Mouse (Mus musculus): Measurements from ENCODE around the gene Tgm5. TPM values are rescaled to one million over a fixed set of nuclear protein-coding genes. Genes with fewer than 3 reads are reported as not detected.

Gene Tgm5
- polyA plus RNA-seq, 1 experiment from 2014 or later = not detected

DNA sequence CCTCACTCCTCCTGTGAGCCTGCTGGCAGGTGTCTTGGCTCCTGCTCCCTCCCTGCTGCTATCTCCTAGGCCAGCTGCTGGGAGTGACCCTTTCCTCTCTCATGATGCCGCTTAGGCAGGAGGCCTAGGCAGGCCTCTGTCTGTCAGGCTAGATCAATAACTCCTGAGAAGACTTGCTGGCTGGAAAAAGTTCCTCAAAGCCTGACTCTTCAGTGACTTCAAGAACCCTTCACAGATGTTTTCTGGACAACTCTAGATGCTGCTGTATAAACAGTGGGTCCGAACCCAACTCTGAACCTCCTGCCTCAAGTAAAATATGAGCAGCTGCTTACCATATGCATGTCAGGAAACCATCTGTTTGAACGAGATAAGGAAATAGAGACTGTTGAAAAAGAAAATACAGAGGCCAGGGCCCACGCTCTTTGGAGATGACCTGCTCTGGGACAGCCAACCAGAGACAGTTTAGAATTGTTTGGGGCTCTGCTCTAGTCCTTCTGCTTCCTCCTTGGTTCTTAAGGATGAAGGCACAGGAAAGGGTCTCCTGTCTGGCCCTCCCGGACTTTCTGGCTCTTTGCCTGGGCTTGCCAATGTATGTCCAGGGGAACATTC lies 48.8 kb downstream of the Tgm5 start, which contains the start of gene Epb42:
Gene Epb42, minus strand, starts transcription at position 340 of the 609 bp plus-strand sequence.
- H3K4me3 ChIP-seq (replicated peaks) = no peak within 1 kb of the TSS
- H3K4me1 ChIP-seq (replicated peaks) = no peaks in the 10 kb centered on the region
- H3K4me2 ChIP-seq (replicated peaks) = no peak within 1 kb of the TSS
- H3K27ac ChIP-seq = no peak within 1 kb of the TSS
- H3K9me3 ChIP-seq = no peaks in the 10 kb centered on the region
- H3K36me3 ChIP-seq = no peaks in the 10 kb centered on the region
- no peak within 1 kb of the TSS for H3K9ac ChIP-seq (replicated peaks)
- WGBS = 75% methylated on average over 5 of the region's 5 CpGs
- no peak for ATAC-seq
- no peaks in the 10 kb centered on the region for H3K27me3 ChIP-seq

DNA sequence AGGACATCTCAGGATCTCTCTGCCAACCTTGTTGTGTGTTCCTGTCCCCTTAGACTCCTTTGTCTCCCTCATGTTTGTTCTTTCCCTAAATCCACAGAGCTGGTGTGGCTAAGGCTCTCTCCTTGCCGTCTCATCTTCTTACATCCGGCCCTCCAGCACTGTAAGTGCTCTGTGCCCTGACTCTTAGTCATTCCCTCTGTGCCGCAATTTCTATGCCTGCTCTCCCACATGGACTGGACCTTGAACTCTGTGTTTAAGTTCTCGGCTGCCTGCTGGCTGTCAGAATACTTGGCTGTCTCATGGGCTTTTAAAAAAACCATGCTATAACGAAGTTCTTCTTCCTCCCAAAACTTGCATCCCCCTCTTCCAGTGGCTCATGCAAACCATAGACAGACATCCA lies 62.7 kb downstream of the Tgm5 start:
- peaks cover 1% of the 10 kb centered on the region for H3K36me3 ChIP-seq
- H3K4me3 ChIP-seq (replicated peaks) = no peak overlapping the region
- H3K27ac ChIP-seq = no peak overlapping the region
- H3K27me3 ChIP-seq = no peaks in the 10 kb centered on the region
- 68% methylated on average over 5 of the region's 5 CpGs for WGBS
- no peaks in the 10 kb centered on the region for H3K9me3 ChIP-seq
- no peak overlapping the region for H3K9ac ChIP-seq (replicated peaks)
- H3K4me2 ChIP-seq (replicated peaks) = no peak overlapping the region
- H3K4me1 ChIP-seq (replicated peaks) = no peaks in the 10 kb centered on the region
- ATAC-seq = no peak

DNA sequence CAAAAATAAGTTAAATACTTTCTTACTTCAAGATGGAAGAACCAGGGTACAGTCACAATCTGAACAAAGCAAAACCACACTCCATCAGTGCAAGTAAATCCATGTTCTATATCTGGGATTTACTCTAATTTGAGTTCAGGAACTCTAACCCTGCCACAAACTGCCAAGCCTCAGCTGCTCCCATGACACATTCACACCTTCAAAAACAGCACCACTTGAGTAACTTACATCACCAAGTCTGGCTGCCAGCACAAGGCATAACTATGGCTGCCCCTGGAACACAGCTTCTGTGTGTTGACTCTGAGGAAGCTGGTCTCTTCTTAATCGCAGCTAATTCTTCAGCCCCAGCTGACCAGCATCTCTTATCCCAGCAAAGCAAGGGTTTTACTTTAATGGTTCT lies 68.5 kb downstream of the Tgm5 start:
- no peaks in the 10 kb centered on the region for H3K4me1 ChIP-seq (replicated peaks)
- no peak overlapping the region for H3K27ac ChIP-seq
- ATAC-seq = no peak
- 90% methylated on average over 1 of the region's 1 CpGs for WGBS
- peaks cover 44% of the 10 kb centered on the region for H3K36me3 ChIP-seq
- H3K27me3 ChIP-seq = no peaks in the 10 kb centered on the region
- no peak overlapping the region for H3K9ac ChIP-seq (replicated peaks)
- no peaks in the 10 kb centered on the region for H3K9me3 ChIP-seq
- H3K4me3 ChIP-seq (replicated peaks) = no peak overlapping the region
- H3K4me2 ChIP-seq (replicated peaks) = no peak overlapping the region

DNA sequence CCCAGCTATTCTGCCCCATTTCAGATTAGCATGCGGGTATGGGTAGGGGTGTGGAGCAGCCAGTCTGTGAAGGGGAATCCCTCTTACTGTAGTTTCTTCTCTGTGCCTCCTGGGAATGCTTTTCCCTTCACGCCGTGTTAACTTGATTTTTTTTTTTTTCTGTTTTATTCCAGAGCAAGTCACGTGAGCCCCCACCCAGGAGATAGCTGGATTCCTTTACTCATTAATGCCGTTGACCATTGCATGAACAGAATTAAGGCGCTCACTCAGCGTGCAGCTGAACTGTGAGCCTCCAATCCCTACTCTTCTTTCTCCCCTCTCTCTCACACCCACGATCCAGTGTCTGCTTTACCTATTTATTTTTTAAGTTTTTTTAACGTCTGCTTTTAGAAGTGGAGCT lies 69.4 kb downstream of the Tgm5 start:
- no peak overlapping the region for H3K4me2 ChIP-seq (replicated peaks)
- H3K9ac ChIP-seq (replicated peaks) = no peak overlapping the region
- H3K36me3 ChIP-seq = peaks cover 54% of the 10 kb centered on the region
- H3K27ac ChIP-seq = no peak overlapping the region
- H3K9me3 ChIP-seq = no peaks in the 10 kb centered on the region
- WGBS = 83% methylated on average over 9 of the region's 9 CpGs
- H3K27me3 ChIP-seq = no peaks in the 10 kb centered on the region
- no peaks in the 10 kb centered on the region for H3K4me1 ChIP-seq (replicated peaks)
- no peak overlapping the region for H3K4me3 ChIP-seq (replicated peaks)
- no peak for ATAC-seq

DNA sequence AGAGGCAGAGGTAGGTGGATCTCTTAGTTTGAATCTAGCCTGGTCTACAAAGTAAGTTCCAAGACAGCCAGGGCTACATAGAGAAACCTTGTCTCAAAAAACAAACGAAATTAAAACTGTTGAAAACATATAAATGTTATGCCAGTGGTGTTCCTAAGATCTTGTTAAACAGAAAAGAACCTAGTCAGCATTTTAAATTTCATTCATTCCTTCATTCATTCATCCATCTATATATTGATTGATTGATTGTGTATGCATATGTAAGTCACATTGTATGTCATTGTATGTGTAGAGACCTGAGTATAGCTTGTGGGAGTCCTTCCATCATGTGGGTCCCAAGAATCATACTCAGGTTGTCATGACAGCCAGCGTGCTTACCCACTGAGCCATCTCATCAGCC lies 70.1 kb downstream of the Tgm5 start:
- WGBS = 87% methylated on average over 2 of the region's 2 CpGs
- Histone ChIP-seq H3K9me3 (no peaks in the 10 kb centered on the region), H3K4me1 (replicated peaks) (no peaks in the 10 kb centered on the region), H3K27ac (no peak overlapping the region), H3K9ac (replicated peaks) (no peak overlapping the region), H3K4me2 (replicated peaks) (no peak overlapping the region), H3K4me3 (replicated peaks) (no peak overlapping the region), H3K27me3 (no peaks in the 10 kb centered on the region), H3K36me3 (peaks cover 58% of the 10 kb centered on the region)
- no peak for ATAC-seq

DNA sequence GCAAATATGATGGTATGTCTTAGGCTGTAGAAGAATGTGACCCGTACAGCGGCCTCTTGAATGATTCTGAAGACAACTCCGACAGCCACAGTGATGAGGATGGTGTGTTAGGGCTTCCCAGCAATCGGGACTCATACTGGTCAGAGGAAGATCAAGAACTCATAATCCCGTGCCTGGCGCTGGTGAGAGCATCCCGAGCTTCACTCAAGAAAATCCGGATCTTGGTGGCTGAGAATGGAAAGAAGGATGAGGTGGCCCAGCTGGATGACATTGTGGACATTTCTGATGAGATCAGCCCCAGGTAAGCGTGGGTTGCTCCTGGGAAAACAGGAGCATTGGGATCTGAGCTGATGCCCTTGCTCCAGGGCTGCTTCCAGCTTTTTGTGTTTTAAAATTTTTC lies 73.0 kb downstream of the Tgm5 start:
- Histone ChIP-seq H3K9me3 (no peaks in the 10 kb centered on the region), H3K4me3 (replicated peaks) (no peak overlapping the region), H3K4me2 (replicated peaks) (no peak overlapping the region), H3K27ac (no peak overlapping the region), H3K4me1 (replicated peaks) (peaks cover 14% of the 10 kb centered on the region), H3K36me3 (peaks cover 54% of the 10 kb centered on the region), H3K27me3 (no peaks in the 10 kb centered on the region), H3K9ac (replicated peaks) (no peak overlapping the region)
- no peak for ATAC-seq
- 89% methylated on average over 9 of the region's 9 CpGs for WGBS

DNA sequence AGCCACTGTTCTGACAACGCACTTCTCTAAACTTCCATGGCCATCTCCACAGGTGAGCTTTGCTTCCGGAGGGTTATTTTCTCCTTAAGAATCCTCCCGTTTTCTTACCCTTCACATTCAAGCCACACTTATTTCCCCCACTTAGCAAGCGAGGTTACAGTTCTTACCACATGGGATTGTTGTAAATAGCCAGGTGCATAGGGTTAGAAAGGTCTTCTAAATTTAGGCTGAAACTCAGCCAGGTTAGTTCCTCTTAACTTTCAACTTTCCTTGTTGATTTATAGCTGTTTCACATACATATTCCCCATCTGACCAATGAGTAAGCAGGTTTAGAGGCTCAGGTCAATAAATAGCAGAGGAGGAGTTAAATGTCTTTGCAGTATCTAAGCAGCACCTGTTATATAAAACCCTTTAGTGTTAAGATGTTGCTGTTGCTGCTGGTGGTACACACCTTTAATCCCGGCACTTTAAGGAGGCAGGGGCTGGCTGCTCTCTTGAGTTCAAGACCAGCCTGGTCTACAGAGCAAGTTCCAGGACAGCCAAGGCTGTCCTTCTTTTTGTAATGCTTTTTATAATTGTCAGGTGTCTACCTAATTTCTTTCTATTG lies 76.5 kb downstream of the Tgm5 start:
- peaks cover 14% of the 10 kb centered on the region for H3K4me1 ChIP-seq (replicated peaks)
- H3K27ac ChIP-seq = no peak overlapping the region
- no peaks in the 10 kb centered on the region for H3K9me3 ChIP-seq
- H3K9ac ChIP-seq (replicated peaks) = peak overlapping the region; percentile 85
- H3K36me3 ChIP-seq = peaks cover 29% of the 10 kb centered on the region
- H3K4me3 ChIP-seq (replicated peaks) = peak overlapping the region; percentile 88
- H3K4me2 ChIP-seq (replicated peaks) = peak overlapping the region; percentile 90
- WGBS = 29% methylated on average over 5 of the region's 5 CpGs
- ATAC-seq = no peak
- no peaks in the 10 kb centered on the region for H3K27me3 ChIP-seq

DNA sequence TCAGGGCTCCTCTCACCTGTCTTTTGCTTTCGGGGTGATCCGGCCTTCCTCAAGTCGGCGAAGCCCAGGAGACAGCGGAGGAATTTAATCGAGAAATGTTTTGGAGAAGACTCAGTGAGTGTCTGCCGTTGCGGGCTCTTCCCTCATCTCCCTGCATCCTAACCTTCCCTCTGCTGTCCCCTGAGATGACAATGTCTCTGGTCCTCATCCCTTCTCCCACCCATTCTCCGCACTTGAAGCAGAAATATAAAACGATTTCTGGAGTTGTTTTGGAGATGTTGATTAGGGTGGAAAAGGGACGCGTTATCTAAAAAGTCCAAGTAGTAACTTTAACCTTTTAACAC lies 77.0 kb downstream of the Tgm5 start:
- Histone ChIP-seq H3K27me3 (no peaks in the 10 kb centered on the region), H3K27ac (peak overlapping the region; percentile 71), H3K9me3 (no peaks in the 10 kb centered on the region), H3K9ac (replicated peaks) (peak overlapping the region; percentile 85), H3K36me3 (peaks cover 25% of the 10 kb centered on the region), H3K4me3 (replicated peaks) (peak overlapping the region; percentile 88), H3K4me2 (replicated peaks) (peak overlapping the region; percentile 90), H3K4me1 (replicated peaks) (peaks cover 14% of the 10 kb centered on the region)
- peak; percentile 62; the same call in 1 of the 2 replicates for ATAC-seq
- 1% methylated on average over 12 of the region's 12 CpGs for WGBS

DNA sequence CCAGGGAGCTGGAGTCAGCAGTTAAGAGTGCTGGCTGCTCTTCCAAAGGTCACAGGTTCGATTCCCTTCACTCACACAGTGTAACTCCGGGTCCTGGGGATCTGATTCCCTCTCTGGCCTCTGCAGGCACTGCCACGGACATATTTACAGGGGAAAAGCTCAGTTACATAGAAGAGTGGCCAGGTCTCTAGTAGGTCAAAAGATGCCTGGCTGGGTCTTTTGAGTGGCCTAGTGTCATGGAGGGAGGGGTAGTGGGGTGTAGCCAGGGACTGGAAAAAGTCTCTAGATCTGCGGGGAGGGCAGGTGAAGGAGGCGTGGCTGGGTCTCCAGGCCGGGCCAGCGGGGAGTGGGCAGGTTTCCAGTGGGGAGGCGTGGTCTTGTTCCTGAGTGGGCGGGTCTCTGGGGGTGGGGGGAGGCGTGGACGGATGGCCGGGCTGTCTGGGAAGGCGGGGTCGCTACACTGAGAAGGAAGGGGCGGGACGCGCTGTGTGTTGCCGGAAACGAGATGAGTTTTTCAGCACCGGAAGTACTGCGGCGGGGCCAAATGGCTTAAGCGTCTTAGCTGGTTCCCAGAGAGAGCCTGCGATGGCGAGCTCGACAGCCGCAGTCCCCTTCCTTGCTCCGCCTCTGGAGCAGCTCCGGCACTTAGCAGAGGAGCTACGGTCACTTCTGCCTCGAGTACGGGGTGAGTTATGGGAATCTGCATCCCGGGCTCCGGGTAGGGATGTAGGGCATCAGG lies 77.5 kb downstream of the Tgm5 start, which contains the start of gene Ccndbp1:
Gene Ccndbp1, plus strand, starts transcription at position 479 of the 739 bp plus-strand sequence.
- Histone ChIP-seq H3K9ac (replicated peaks) (peak within 1 kb of the TSS; percentile 85), H3K36me3 (peaks cover 22% of the 10 kb centered on the region), H3K4me2 (replicated peaks) (peak within 1 kb of the TSS; percentile 90), H3K27ac (peak within 1 kb of the TSS; percentile 71), H3K4me3 (replicated peaks) (peak within 1 kb of the TSS; percentile 88), H3K9me3 (no peaks in the 10 kb centered on the region), H3K27me3 (no peaks in the 10 kb centered on the region), H3K4me1 (replicated peaks) (peaks cover 14% of the 10 kb centered on the region)
- peak; percentile 97 for ATAC-seq
- 2% methylated on average over 32 of the region's 34 CpGs for WGBS

DNA sequence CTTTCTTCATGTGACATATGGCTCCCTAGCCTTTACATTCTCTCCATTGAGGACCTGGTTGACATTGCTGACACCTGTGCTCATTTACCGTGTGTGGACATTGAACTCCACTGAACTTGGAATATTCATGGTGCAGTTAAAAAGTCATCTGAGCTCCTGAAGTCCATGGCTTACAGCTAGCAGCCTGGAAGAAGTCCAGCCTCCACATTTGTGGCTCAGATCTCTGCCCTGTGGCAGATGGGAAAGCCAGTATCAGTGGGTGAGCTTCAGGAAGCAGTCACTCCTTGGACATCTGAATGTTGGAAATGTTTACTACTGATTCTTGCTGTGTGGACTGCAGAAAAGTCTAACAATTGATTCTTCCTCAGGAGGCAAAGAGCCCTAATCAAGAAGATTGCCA lies 78.7 kb downstream of the Tgm5 start:
- 90% methylated on average over 1 of the region's 1 CpGs for WGBS
- peaks cover 12% of the 10 kb centered on the region for H3K36me3 ChIP-seq
- H3K27me3 ChIP-seq = no peaks in the 10 kb centered on the region
- no peak overlapping the region for H3K27ac ChIP-seq
- H3K4me1 ChIP-seq (replicated peaks) = peaks cover 14% of the 10 kb centered on the region
- H3K4me3 ChIP-seq (replicated peaks) = no peak overlapping the region
- no peak overlapping the region for H3K9ac ChIP-seq (replicated peaks)
- no peaks in the 10 kb centered on the region for H3K9me3 ChIP-seq
- H3K4me2 ChIP-seq (replicated peaks) = no peak overlapping the region
- no peak for ATAC-seq

DNA sequence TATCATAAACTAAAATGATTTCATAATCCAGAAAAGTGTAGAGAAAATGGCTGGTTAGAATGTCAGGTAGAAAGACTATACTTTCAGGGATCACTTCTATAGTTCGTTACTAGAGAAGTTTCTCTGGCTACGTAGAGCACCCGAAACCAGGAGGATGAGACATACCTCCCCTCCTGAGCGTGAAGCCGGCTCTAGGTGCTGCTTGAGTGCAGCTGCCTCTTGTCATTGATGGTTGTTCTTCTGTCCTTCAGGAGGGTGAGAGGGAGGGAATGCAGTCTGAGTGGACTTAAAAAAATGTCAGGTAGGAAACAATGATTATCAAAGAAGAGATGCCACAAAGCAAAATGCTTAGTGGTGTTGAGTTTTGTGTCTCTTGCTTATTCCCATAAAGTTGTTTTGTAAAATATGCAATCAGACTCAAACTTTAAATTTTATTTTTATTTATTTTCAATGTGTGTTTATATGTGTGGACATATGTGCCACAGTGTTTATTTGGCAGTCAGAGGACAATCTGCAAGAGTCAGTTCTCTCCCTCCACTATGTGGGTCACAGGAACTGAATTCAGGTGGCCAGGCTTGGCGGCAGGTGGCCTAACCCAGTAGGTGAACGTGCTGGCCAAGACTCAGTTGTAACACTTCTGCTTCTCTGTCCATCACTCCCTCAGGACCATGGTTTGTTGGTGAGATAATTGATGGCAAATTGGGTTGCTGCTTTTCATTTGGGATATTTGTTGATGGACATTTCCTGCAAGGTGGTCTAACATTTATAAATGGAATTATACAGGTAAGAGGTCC lies 81.4 kb downstream of the Tgm5 start:
- Histone ChIP-seq H3K9ac (replicated peaks) (no peak overlapping the region), H3K4me2 (replicated peaks) (no peak overlapping the region), H3K27me3 (no peaks in the 10 kb centered on the region), H3K4me3 (replicated peaks) (no peak overlapping the region), H3K9me3 (no peaks in the 10 kb centered on the region), H3K4me1 (replicated peaks) (peaks cover 8% of the 10 kb centered on the region), H3K36me3 (peaks cover 3% of the 10 kb centered on the region; the same call in 1 of the 2 replicates), H3K27ac (no peak overlapping the region)
- no peak for ATAC-seq
- WGBS = 87% methylated on average over 7 of the region's 7 CpGs

DNA sequence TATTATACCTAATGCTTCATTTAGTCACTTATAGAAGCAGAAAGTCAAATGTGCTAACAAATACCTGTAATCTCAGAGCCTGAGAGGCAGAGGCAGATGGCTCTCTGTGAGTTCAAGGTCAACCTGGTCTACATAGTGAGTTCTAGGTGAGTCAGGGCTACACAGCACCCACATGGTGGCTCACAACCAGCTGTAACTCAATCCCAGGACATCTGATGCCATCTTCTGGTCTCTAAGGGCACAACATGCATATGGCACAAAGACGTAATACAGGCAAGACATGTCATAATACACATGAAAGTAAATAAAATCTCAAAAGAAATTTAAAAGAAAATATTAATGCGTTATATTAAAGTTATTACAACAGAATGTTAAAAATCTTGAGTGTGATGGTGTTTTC lies 82.1 kb downstream of the Tgm5 start:
- Histone ChIP-seq H3K27me3 (no peaks in the 10 kb centered on the region), H3K27ac (no peak overlapping the region), H3K4me1 (replicated peaks) (peaks cover 3% of the 10 kb centered on the region; the same call in 1 of the 2 replicates), H3K9ac (replicated peaks) (no peak overlapping the region), H3K9me3 (no peaks in the 10 kb centered on the region), H3K4me3 (replicated peaks) (no peak overlapping the region), H3K4me2 (replicated peaks) (no peak overlapping the region), H3K36me3 (peaks cover 3% of the 10 kb centered on the region; the same call in 1 of the 2 replicates)
- no peak for ATAC-seq
- WGBS = 62% methylated on average over 2 of the region's 2 CpGs
